Mouse (Mus musculus) lung, embryonic 14.5 days (tissue): ENCODE measurements around the gene Perm1. TPM values are rescaled to one million over a fixed set of nuclear protein-coding genes. Genes with fewer than 3 reads are reported as not detected.

Experiments used
- ATAC-seq: fragments of 200-750 bp; cut with Nextera tagmentation; 2 replicates; pipeline ENCODE4 v1.8.0; 2017; ENCODE audit warnings: mild to moderate bottlenecking, moderate TSS enrichment, moderate library complexity; ENCODE audit not compliant: insufficient read depth
- DNase-seq: peaks from one replicate; pipeline ENCODE4 v3.0.0-alpha.2; 2015
- H3K27ac ChIP-seq: fragments of 300-500 bp; sonication (generic); 2 replicates; pipeline ENCODE4 v1.5.1; 2014; ENCODE audit warnings: low read depth, mild to moderate bottlenecking, moderate library complexity
- H3K27me3 ChIP-seq: fragments of 300-500 bp; sonication (generic); 2 replicates; pipeline ENCODE4 v1.6.1; 2014; ENCODE audit warnings: low read length, control low read depth; ENCODE audit not compliant: insufficient read depth
- H3K36me3 ChIP-seq: fragments of 300-500 bp; sonication (generic); 2 replicates; pipeline ENCODE4 v1.6.1; 2014; ENCODE audit warnings: control low read depth; ENCODE audit not compliant: insufficient read depth
- H3K4me1 ChIP-seq: fragments of 300-500 bp; sonication (generic); 2 replicates; pipeline ENCODE4 v1.6.1; 2014; ENCODE audit warnings: antibody characterized with exemption, control low read depth; ENCODE audit not compliant: insufficient read depth
- H3K4me2 ChIP-seq: fragments of 300-500 bp; sonication (generic); 2 replicates; pipeline ENCODE4 v1.6.1; 2014; ENCODE audit warnings: mild to moderate bottlenecking
- H3K4me3 ChIP-seq: fragments of 300-500 bp; sonication (generic); 2 replicates; pipeline ENCODE4 v1.5.1; 2014; ENCODE audit warnings: low read depth, low read length
- H3K9ac ChIP-seq: fragments of 300-500 bp; sonication (generic); 2 replicates; pipeline ENCODE4 v1.6.1; 2014
- H3K9me3 ChIP-seq: fragments of 300-500 bp; sonication (generic); 2 replicates; pipeline ENCODE4 v1.6.1; 2016; ENCODE audit warnings: low read depth, low read length, control low read depth
- CTCF ChIP-seq: IDR thresholded peaks from 2 replicates; pipeline ENCODE4 v1.5.1; 2016; ENCODE audit warnings: antibody characterized with exemption, low read depth
- WGBS: fragments of 180-500 bp; shearing (Covaris S2); extraction: QIAGEN DNeasy Blood & Tissue Kit; methylation state at CpG from one replicate; pipeline ENCODE4 v1.1.7; 2014; 5-methylcytosine and 5-hydroxymethylcytosine counted together
- polyA plus RNA-seq: library from polyadenylated mRNA; unstranded; fragments of >200 nt; fragmentation: Nextera tagmentation; extraction: Ambion mirVana; gene quantifications from 2 replicates; pipeline ENCODE4 v1.2.1, GENCODE M21; 2014

Gene Perm1
- polyA plus RNA-seq, 1 experiment from 2014 or later: 0.51 TPM

DNA sequence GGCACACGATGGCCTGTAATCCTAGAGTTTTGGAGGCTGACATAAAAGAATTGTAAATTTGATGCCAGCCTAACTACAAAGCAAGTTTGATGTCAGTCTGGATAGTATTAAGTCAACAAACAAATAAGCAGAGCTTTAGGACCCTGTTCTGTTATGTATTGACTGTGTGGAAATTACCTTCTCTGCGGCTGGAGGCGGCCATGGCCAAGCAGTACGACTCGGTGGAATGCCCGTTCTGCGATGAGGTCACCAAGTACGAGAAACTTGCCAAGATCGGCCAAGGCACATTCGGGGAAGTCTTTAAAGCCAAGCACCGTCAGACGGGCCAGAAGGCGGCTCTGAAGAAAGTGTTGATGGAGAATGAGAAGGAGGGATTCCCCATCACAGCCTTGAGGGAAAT, 2.5 kb upstream of the Perm1 start:
- ATAC-seq (no peak), DNase-seq (no peak)
- no peaks in the 10 kb centered on the region for H3K9me3 ChIP-seq
- no peak overlapping the region for H3K4me2 ChIP-seq
- H3K27me3 ChIP-seq: no peaks in the 10 kb centered on the region
- 90% methylated on average over 13 of the region's 13 CpGs for WGBS
- no peak for TF ChIP-seq CTCF
- H3K4me3 ChIP-seq: no peak overlapping the region
- no peaks in the 10 kb centered on the region for H3K36me3 ChIP-seq
- H3K27ac ChIP-seq: no peak overlapping the region
- no peak overlapping the region for H3K9ac ChIP-seq
- no peaks in the 10 kb centered on the region for H3K4me1 ChIP-seq

DNA sequence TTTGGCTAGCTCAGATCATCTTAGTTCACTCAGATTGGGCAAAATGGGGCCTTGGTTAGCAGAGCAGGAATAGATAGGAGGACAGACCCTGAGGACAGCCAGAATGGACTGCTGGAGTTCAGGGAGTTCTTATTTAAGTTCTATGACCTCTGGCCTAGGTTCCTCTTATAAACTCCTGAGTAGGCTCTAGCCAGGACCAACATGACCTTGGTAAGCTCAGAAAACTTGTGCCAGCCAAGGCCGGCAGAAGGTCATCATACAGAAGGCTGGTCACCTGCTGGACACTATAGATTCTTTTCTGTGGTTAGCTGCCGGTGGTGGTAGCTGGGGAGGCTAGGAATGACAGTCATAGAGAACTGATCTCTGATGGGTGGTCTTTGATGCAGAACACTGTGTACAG, 528 bp downstream of the Perm1 start:
- H3K27ac ChIP-seq: no peak overlapping the region
- WGBS: 79% methylated on average over 2 of the region's 2 CpGs
- no peak for DNase-seq

DNA sequence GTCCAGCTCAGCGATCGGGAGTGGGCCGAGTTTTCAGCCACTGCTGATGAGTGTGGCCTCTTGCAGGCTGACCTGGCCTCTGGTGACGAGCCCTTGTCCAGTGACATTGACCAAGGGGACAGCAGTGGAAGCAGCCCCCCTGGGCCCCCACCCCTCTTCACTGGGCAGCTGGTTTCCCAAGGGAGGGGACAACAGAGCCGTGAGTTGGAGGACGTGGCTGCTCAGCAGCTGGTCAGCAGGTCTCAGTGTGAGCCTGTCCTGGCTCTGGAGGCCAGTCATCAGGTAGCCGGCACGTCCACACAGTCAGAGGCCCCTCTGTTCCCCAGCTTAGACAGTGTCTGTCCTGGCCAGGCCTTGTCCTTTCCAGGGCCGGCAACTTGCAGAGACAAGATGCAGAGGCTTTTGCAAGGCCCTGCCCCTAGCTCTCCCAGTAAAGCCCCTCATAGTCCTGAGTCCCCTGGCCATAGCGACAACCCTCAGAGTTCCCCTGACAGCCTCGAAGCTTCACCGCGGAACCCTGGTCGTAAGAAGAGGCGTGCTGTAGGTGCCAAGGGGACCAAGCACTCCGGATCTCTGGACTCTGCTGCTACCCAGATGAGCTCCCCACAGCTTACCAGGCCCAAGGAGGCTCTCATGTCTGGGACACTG, 1.5 kb downstream of the Perm1 start:
- Histone ChIP-seq H3K9me3 (no peaks in the 10 kb centered on the region), H3K27ac (no peak overlapping the region), H3K27me3 (no peaks in the 10 kb centered on the region), H3K9ac (no peak overlapping the region), H3K36me3 (no peaks in the 10 kb centered on the region), H3K4me1 (no peaks in the 10 kb centered on the region), H3K4me2 (no peak overlapping the region), H3K4me3 (no peak overlapping the region)
- DNase-seq (no peak), ATAC-seq (peak; percentile 52; the same call in 1 of the 2 replicates)
- TF ChIP-seq CTCF: no peak
- WGBS: 80% methylated on average over 16 of the region's 16 CpGs

More for the DNA sequence above, 528 bp downstream of the Perm1 start:
- H3K27me3 ChIP-seq: no peaks in the 10 kb centered on the region
- no peaks in the 10 kb centered on the region for H3K9me3 ChIP-seq
- H3K4me3 ChIP-seq: no peak overlapping the region
- H3K4me1 ChIP-seq: no peaks in the 10 kb centered on the region
- ATAC-seq: no peak
- TF ChIP-seq CTCF: no peak
- no peak overlapping the region for H3K9ac ChIP-seq
- H3K4me2 ChIP-seq: no peak overlapping the region
- H3K36me3 ChIP-seq: no peaks in the 10 kb centered on the region

DNA sequence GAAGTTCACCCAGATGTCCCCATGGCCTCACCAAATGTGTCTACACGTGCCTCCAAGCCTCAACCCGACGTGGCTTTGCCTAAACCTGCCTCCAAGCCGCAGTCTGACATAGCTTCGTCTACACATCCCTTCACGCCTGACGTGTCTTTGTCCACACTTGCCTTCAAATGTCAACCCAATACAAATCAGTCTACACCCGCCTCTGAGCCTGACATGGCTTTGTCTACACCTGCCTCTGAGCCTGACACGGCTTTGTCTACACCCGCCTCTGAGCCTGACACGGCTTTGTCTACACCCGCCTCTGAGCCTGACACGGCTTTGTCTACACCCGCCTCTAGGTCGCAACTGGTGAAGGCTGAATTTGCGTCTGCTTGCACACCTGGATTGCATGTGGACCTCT, 2.2 kb downstream of the Perm1 start:
- Histone ChIP-seq H3K4me2 (no peak overlapping the region), H3K27ac (no peak overlapping the region), H3K27me3 (no peaks in the 10 kb centered on the region), H3K9ac (no peak overlapping the region), H3K9me3 (no peaks in the 10 kb centered on the region), H3K4me3 (no peak overlapping the region), H3K36me3 (no peaks in the 10 kb centered on the region), H3K4me1 (no peaks in the 10 kb centered on the region)
- no peak for ATAC-seq
- WGBS: 69% methylated on average over 16 of the region's 16 CpGs
- DNase-seq: no peak
- TF ChIP-seq CTCF: no peak

DNA sequence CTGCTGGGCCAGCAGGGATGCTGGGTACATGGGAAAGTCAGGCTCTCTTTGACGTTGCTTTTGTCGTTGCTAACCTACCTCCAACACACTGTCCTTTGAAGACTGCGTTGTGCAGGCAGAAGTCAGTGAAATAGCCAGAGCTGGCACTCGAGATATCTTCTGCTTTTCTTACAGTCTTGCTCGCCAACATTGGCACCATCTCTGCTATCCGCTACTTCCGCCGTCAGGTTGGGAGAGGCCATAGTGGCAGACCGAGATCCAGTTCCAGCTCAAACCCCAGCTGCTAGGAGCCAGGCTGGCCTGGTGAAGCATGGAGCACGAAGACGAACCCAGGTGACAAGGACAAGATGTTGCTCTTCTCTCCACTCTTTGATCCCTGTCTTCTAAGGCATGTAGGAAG, 4.3 kb downstream of the Perm1 start:
- Histone ChIP-seq H3K4me3 (no peak overlapping the region), H3K27ac (no peak overlapping the region), H3K4me1 (no peaks in the 10 kb centered on the region), H3K4me2 (no peak overlapping the region), H3K9me3 (no peaks in the 10 kb centered on the region), H3K36me3 (no peaks in the 10 kb centered on the region), H3K27me3 (no peaks in the 10 kb centered on the region), H3K9ac (no peak overlapping the region)
- 87% methylated on average over 11 of the region's 11 CpGs for WGBS
- TF ChIP-seq CTCF: no peak
- ATAC-seq (no peak), DNase-seq (no peak)

DNA sequence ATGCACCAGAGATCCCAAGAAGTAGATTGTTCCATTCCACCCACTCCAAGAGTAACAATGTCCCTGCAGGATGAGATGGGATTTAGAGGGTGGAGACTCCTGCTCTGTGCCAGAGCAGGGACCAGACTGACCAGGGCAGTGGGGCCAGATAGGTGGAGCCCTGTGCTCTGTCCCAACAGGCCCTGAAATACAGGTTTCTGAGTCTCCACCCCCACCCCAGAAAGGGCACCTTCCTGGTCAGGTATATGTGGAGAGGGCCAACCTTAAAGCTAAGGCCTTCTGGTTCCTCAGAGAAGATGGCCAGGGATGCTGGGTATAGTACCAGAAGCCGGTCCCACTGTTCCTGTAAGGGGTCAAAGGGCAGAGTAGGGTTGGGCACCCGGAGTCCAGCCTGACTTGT, 8.6 kb downstream of the Perm1 start:
- Histone ChIP-seq H3K4me3 (no peak overlapping the region), H3K4me1 (0 out of 2 replicates have a peak, but pooled peaks cover 3% of the 10 kb centered on the region), H3K9me3 (no peaks in the 10 kb centered on the region), H3K9ac (no peak overlapping the region), H3K27ac (no peak overlapping the region), H3K36me3 (peaks cover 4% of the 10 kb centered on the region), H3K4me2 (no peak overlapping the region), H3K27me3 (no peaks in the 10 kb centered on the region)
- WGBS: 78% methylated on average over 2 of the region's 2 CpGs
- TF ChIP-seq CTCF: no peak
- ATAC-seq (no peak), DNase-seq (no peak)

DNA sequence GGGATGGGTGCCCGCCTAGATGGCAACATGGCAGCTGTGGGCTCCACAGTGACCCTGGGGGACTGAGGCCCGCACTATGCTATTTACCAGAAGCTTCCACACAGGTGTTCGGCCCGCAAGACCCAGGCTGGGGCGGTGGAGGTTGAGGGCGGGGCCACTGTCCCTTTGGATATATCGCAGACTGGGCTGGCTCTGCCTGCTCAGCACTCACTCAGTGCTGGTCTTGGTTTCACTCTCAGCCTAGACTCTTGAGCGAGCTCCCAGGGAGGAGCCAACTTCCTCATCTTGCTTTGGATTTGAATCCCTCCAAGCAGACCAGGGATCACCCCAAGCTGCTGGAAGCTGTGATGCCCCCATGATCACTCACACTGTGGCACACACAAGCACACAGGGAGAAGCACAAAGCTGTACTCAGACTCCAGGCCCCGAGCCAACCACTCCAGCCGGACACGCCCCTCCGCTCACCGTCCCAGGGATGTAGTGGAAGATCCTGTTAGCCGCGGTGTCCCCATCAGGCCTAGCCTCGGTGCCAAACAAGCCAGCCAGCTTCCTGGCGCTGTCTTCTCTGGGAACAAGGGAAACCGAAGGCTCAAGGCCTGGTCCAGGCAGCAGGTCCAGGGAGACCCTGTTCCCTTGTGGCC, 12.2 kb downstream of the Perm1 start:
- H3K4me2 ChIP-seq: peak overlapping the region; percentile 40
- no peak overlapping the region for H3K27ac ChIP-seq
- no peaks in the 10 kb centered on the region for H3K9me3 ChIP-seq
- peak overlapping the region; percentile 8; the same call in 1 of the 2 replicates for H3K4me3 ChIP-seq
- ATAC-seq (peak; percentile 39), DNase-seq (peak; percentile 55)
- 0 out of 2 replicates have a peak, but pooled peaks cover 3% of the 10 kb centered on the region for H3K4me1 ChIP-seq
- no peaks in the 10 kb centered on the region for H3K27me3 ChIP-seq
- no peak for TF ChIP-seq CTCF
- H3K9ac ChIP-seq: peak overlapping the region; percentile 23
- 27% methylated on average over 18 of the region's 18 CpGs for WGBS
- H3K36me3 ChIP-seq: peaks cover 39% of the 10 kb centered on the region
